Mouse (Mus musculus): ENCODE data around the gene Ndufa12. TPM values are rescaled to one million over a fixed set of nuclear protein-coding genes. Genes with fewer than 3 reads are reported as not detected.

The Ndufa12 gene
- polyA plus RNA-seq, 1 experiment = 328 TPM

DNA sequence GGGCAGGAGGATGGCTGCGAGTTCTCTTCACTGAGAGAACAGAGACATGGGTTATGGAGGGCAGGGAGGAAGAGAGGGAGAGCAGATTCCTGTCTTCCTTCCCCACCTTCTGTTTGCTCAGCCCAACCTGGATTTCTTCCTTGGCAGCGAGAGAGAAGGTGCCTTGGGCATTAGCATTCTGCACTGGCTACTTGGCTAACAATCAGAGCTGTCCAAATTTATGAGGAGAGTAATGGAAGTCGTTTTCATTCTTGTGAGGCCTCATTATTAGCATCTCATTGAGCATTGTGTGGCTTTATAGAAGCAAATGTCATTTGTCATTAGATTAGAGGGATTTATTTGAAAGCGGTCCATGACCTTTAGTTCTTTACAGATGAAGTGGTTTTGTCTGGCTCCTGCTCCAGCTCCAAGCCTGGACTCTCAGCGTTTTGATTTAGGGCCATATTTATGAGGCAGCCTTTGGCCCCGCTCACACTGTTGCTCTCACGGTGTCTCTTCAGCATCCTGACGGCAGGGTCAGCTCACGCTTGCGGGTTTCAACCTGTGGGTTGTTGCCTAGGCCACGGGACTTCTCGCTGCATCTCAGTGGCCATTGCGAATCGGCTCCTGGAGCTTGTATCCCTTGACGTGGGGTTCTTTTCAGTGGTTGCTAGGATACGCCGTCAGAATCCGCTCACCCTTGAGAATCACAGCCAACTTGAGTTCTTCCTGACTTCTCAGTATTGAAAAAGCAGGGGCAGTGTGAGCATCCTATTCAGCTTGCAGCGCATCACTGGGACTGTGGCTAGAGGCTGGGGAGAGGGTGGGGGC is 31.9 kb downstream of the Ndufa12 start:
- H3K4me1 ChIP-seq (ENCODE audit: control insufficient read depth, insufficient read depth, low read length) = no peaks in the 10 kb centered on the region
- DNase-seq = no peak

DNA sequence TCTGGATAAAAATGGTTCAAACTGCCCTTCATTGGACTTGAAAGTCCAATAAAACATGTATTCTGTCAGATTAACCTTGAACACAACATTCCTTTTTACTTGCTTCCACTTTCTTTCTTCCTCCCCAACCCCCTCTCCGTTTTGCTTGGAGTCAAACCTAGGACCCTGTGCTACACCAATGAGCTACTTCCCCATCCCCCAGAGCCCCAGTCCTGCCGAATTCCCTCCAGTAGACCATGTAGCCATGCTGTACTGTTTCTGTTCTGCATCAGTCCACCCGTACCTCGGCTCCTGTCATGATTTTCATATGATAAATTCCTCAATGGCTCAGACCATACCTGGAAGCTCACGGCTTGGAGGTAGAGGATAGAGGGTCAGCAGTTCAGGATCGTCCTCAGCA is 32.5 kb downstream of the Ndufa12 start:
- 75% methylated on average over 6 of the region's 6 CpGs for whole genome bisulfite sequencing
- Histone ChIP-seq H3K4me3 (ENCODE audit: insufficient read depth, low read depth, low read length) (no peak overlapping the region), H3K27ac (ENCODE audit: insufficient read depth, low read depth, low read length) (no peak overlapping the region), H3K4me1 (ENCODE audit: control insufficient read depth, insufficient read depth, low read length) (no peaks in the 10 kb centered on the region), H3K27me3 (replicated peaks; ENCODE audit: control insufficient read depth, insufficient read depth, low read length) (no peaks in the 10 kb centered on the region), H3K36me3 (ENCODE audit: control insufficient read depth, insufficient read depth, low read length) (no peaks in the 10 kb centered on the region)
- TF ChIP-seq CTCF (conservative IDR thresholded peaks at IDR 0.05; ENCODE audit: insufficient read depth, insufficient read length, low read depth, low read length) (no peak), POLR2A (IDR thresholded peaks at IDR 0.05; ENCODE audit: low read depth, low read length) (no peak)
- no peak for DNase-seq

More for the DNA sequence above, 31.9 kb downstream of the Ndufa12 start:
- TF ChIP-seq POLR2A (IDR thresholded peaks at IDR 0.05; ENCODE audit: low read depth, low read length) (no peak), CTCF (conservative IDR thresholded peaks at IDR 0.05; ENCODE audit: insufficient read depth, insufficient read length, low read depth, low read length) (no peak)
- no peak overlapping the region for H3K4me3 ChIP-seq (ENCODE audit: insufficient read depth, low read depth, low read length)
- 52% methylated on average over 19 of the region's 19 CpGs for WGBS
- no peaks in the 10 kb centered on the region for H3K36me3 ChIP-seq (ENCODE audit: control insufficient read depth, insufficient read depth, low read length)
- H3K27ac ChIP-seq (ENCODE audit: insufficient read depth, low read depth, low read length) = no peak overlapping the region
- H3K27me3 ChIP-seq (replicated peaks; ENCODE audit: control insufficient read depth, insufficient read depth, low read length) = no peaks in the 10 kb centered on the region

DNA sequence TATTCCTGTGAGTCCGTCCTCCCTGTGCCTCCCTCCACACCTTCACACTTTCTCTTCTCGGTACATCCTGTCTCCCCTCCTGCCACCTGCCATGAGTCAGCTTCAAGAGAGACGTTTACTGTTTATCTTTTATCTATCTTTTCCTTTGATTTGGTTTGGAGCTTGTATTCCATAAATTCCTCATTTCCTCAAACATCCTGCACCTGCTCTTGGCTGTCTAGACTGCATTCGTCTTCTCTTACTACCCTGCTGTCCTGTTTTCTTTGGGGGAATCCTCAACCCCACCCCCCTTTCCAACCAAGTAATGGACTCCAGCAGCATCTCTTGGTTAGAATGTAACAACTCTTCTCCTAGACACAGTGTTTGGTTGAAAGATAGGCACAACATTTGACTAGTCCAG is 36.7 kb downstream of the Ndufa12 start:
- no peak overlapping the region for H3K4me3 ChIP-seq (ENCODE audit: insufficient read depth, low read depth, low read length)
- no peak for TF ChIP-seq CTCF (conservative IDR thresholded peaks at IDR 0.05; ENCODE audit: insufficient read depth, insufficient read length, low read depth, low read length)
- TF ChIP-seq POLR2A (IDR thresholded peaks at IDR 0.05; ENCODE audit: low read depth, low read length) = no peak
- no peaks in the 10 kb centered on the region; the same call in 1 of the 2 replicates for H3K27me3 ChIP-seq (replicated peaks; ENCODE audit: control insufficient read depth, insufficient read depth, low read length)
- no peak for DNase-seq
- H3K36me3 ChIP-seq (ENCODE audit: control insufficient read depth, insufficient read depth, low read length) = no peaks in the 10 kb centered on the region
- 25% methylated on average over 4 of the region's 4 CpGs for WGBS
- H3K4me1 ChIP-seq (ENCODE audit: control insufficient read depth, insufficient read depth, low read length) = no peaks in the 10 kb centered on the region
- no peak overlapping the region for H3K27ac ChIP-seq (ENCODE audit: insufficient read depth, low read depth, low read length)

DNA sequence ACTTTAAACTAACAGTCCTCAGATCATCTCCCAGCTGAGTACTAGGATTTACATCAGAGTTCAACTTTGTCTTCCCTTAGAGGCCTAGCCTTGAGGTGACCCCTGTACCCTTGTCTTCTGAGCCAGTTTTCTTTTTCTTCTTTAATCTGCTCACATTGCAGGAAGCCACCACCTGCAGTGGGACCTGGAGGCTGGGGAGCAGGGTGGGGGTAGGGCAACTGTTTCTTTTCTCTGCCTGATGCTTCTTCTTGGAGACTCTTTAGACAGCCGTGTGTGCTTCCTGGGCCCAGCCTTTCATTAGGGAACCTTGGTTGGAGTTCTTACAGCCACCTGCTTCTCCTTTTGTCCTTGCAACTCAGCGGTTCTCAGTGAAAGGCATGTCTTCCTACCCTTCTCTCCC is 42.8 kb downstream of the Ndufa12 start:
- H3K36me3 ChIP-seq (ENCODE audit: control insufficient read depth, insufficient read depth, low read length) = no peaks in the 10 kb centered on the region
- DNase-seq = no peak
- no peak overlapping the region for H3K4me3 ChIP-seq (ENCODE audit: insufficient read depth, low read depth, low read length)
- no peak for TF ChIP-seq CTCF (conservative IDR thresholded peaks at IDR 0.05; ENCODE audit: insufficient read depth, insufficient read length, low read depth, low read length)
- no peak for TF ChIP-seq POLR2A (IDR thresholded peaks at IDR 0.05; ENCODE audit: low read depth, low read length)
- no peaks in the 10 kb centered on the region; the same call in 1 of the 2 replicates for H3K27me3 ChIP-seq (replicated peaks; ENCODE audit: control insufficient read depth, insufficient read depth, low read length)
- 67% methylated on average over 2 of the region's 2 CpGs for WGBS
- no peak overlapping the region for H3K27ac ChIP-seq (ENCODE audit: insufficient read depth, low read depth, low read length)
- H3K4me1 ChIP-seq (ENCODE audit: control insufficient read depth, insufficient read depth, low read length) = no peaks in the 10 kb centered on the region

DNA sequence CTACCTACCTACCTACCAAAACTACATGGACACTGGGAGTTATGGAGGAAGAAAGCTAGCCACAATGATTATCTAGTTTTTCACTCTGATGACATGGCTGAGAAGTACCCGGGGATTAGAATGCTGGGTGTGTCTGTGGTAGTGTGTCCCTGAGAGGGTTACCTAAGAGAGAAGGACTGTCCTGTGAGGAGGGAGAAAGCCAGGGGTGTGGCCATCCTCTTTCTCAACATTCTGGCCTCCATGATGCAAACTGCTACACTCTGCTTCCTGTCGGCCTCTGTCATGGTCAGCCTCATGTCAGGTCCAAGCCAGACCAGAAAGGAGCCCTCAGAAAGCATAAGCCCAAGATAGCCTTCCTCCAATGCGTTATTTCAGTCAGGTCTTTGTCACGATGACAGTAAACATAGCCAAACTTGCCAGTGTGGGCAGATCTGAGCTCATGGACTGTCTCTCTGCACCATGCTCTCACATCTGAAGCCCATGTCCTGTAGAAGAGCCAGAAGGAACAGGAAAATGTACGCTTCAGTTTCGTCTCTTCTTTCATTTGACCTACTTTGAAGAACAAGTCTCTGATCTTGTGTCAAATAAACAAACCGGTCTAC is 49.3 kb downstream of the Ndufa12 start:
- TF ChIP-seq POLR2A (IDR thresholded peaks at IDR 0.05; ENCODE audit: low read depth, low read length) (no peak), CTCF (conservative IDR thresholded peaks at IDR 0.05; ENCODE audit: insufficient read depth, insufficient read length, low read depth, low read length) (no peak)
- H3K27ac ChIP-seq (ENCODE audit: insufficient read depth, low read depth, low read length) = no peak overlapping the region

DNA sequence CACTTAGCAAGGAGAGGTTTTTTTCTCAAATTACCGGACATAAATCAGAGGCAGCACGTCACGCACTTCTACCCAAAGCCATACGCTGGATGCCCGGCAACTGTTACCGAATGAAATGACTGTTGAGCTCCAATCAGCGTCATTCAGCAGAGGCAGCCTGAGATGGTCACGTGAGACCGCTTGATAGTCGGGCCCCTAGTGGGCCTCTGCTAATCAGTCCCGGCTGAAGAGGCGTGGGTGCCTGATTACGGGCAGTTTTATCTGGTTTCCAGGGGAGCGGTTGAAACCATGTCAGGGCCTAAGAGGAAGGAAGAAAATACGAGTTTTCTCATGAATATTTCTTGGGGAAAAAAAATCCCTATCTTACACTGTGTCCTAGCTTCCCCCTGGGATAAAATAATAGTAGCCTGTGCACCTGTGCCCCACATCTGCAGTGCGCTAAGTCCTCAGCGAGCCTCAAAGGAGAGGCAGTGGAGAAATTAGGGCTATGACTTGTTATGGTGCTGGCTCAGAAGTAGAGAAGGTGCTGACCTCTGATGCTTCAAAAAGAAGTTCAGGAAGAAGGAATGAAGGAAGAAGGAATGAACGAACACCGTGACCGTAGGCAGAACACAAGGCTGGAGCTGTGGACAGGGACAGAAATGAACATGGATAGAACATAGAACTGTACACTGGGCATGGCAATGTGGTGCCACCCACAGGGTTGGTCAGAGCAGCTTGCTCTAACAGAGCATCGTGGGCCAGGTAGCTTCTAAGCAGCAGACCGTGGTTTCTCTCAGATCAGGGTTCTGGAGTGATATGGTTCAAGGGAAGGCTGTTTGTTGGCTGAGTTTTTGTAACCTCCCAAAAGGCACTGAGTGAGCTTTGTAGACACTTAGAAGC is 51.3 kb downstream of the Ndufa12 start:
- H3K36me3 ChIP-seq (ENCODE audit: control insufficient read depth, insufficient read depth, low read length) = no peaks in the 10 kb centered on the region
- 36% methylated on average over 22 of the region's 22 CpGs for WGBS
- H3K4me3 ChIP-seq (ENCODE audit: insufficient read depth, low read depth, low read length) = no peak overlapping the region
- no peaks in the 10 kb centered on the region for H3K27me3 ChIP-seq (replicated peaks; ENCODE audit: control insufficient read depth, insufficient read depth, low read length)
- no peak for TF ChIP-seq CTCF (conservative IDR thresholded peaks at IDR 0.05; ENCODE audit: insufficient read depth, insufficient read length, low read depth, low read length)
- no peak for TF ChIP-seq POLR2A (IDR thresholded peaks at IDR 0.05; ENCODE audit: low read depth, low read length)
- H3K4me1 ChIP-seq (ENCODE audit: control insufficient read depth, insufficient read depth, low read length) = no peaks in the 10 kb centered on the region
- H3K27ac ChIP-seq (ENCODE audit: insufficient read depth, low read depth, low read length) = no peak overlapping the region
- no peak for DNase-seq

More for the DNA sequence above, 49.3 kb downstream of the Ndufa12 start:
- H3K4me3 ChIP-seq (ENCODE audit: insufficient read depth, low read depth, low read length) = no peak overlapping the region
- H3K4me1 ChIP-seq (ENCODE audit: control insufficient read depth, insufficient read depth, low read length) = no peaks in the 10 kb centered on the region
- no peaks in the 10 kb centered on the region for H3K36me3 ChIP-seq (ENCODE audit: control insufficient read depth, insufficient read depth, low read length)
- no peaks in the 10 kb centered on the region for H3K27me3 ChIP-seq (replicated peaks; ENCODE audit: control insufficient read depth, insufficient read depth, low read length)
- WGBS = 73% methylated on average over 7 of the region's 7 CpGs
- DNase-seq = no peak
